Comparison of ENCODE assay signal across 8 mouse cellular contexts in genomic region chr7:27837896-27838295, GRCm38 (mm10). TPM values are rescaled to one million over a fixed set of nuclear protein-coding genes. Genes with fewer than 3 reads are reported as not detected.
DNase-seq lines count a peak whose midpoint lies in the region; ATAC-seq and TF ChIP-seq lines count a peak whose summit lies in the region.

No protein-coding gene starts in this region.

- H3K4me3 ChIP-seq in gastrocnemius, adult 2 months: peak overlapping the region; percentile 75
- peak overlapping the region; percentile 52 for H3K4me3 ChIP-seq in forebrain, embryonic 13.5 days
- peak overlapping the region; percentile 64 for H3K4me3 ChIP-seq in liver, adult 2 months (ENCODE audit: insufficient read depth, low read depth, low read length)
- peak overlapping the region; percentile 42 for H3K4me3 ChIP-seq in stomach, postnatal 0 days (ENCODE audit: low read depth, low read length)

- WGBS in forebrain, embryonic 13.5 days: 30% methylated on average over 6 of the region's 6 CpGs
- 39% methylated on average over 6 of the region's 6 CpGs for WGBS in liver, adult 2 months
- 17% methylated on average over 6 of the region's 6 CpGs for WGBS in stomach, postnatal 0 days

- peak overlapping the region; percentile 69 for H3K4me2 ChIP-seq in forebrain, embryonic 13.5 days
- peak overlapping the region; percentile 34 for H3K4me2 ChIP-seq in stomach, postnatal 0 days (replicated peaks; ENCODE audit: low read depth)

- H3K9me3 ChIP-seq in forebrain, embryonic 13.5 days (replicated peaks): no peaks in the 10 kb centered on the region
- H3K9me3 ChIP-seq in stomach, postnatal 0 days (ENCODE audit: control insufficient read depth, low read length): no peaks in the 10 kb centered on the region

- peak; percentile 17 for ATAC-seq in CD4-positive, CD25-positive, alpha-beta regulatory T cell, adult 4 months
- peak; percentile 65 for ATAC-seq in forebrain, embryonic 13.5 days
- ATAC-seq in stomach, postnatal 0 days (ENCODE audit: low FRiP score, low TSS enrichment): no peak

- TF ChIP-seq CTCF in gastrocnemius, adult 2 months (IDR thresholded peaks at IDR 0.05): no peak
- TF ChIP-seq CTCF in liver, adult 2 months (IDR thresholded peaks at IDR 0.05; ENCODE audit: low read depth, low read length): no peak
- TF ChIP-seq CTCF in stomach, postnatal 0 days (IDR thresholded peaks at IDR 0.05; ENCODE audit: low read depth): no peak

- peak overlapping the region; percentile 64 for H3K9ac ChIP-seq in forebrain, embryonic 13.5 days
- H3K9ac ChIP-seq in liver, adult 2 months (ENCODE audit: low read depth, low read length): peak overlapping the region; percentile 73
- H3K9ac ChIP-seq in stomach, postnatal 0 days (ENCODE audit: low read length): peak overlapping the region; percentile 56

- no peak for TF ChIP-seq EP300 in stomach, postnatal 0 days (optimal IDR thresholded peaks at IDR 0.05)

- no peaks in the 10 kb centered on the region for H3K27me3 ChIP-seq in forebrain, embryonic 13.5 days
- no peaks in the 10 kb centered on the region for H3K27me3 ChIP-seq in liver, adult 2 months (ENCODE audit: control insufficient read depth, insufficient read depth, low read length)
- H3K27me3 ChIP-seq in stomach, postnatal 0 days (ENCODE audit: control insufficient read depth, insufficient read depth, low read length): no peaks in the 10 kb centered on the region

- H3K4me1 ChIP-seq in forebrain, embryonic 13.5 days: peaks cover 14% of the 10 kb centered on the region
- 0 out of 2 replicates have a peak, but pooled peaks cover 1% of the 10 kb centered on the region for H3K4me1 ChIP-seq in liver, adult 2 months (ENCODE audit: control insufficient read depth, insufficient read depth, low read length)
- no peaks in the 10 kb centered on the region for H3K4me1 ChIP-seq in stomach, postnatal 0 days (replicated peaks; ENCODE audit: control insufficient read depth, insufficient read depth)

- no peak for DNase-seq in gastrocnemius, adult 2 months
- no peak for DNase-seq in gastrocnemius, postnatal 36 days
- no peak for DNase-seq in liver, adult 2 months (ENCODE audit: extremely low read depth, low read depth, low spot score)
- DNase-seq in stomach, postnatal 0 days (ENCODE audit: low spot score): no peak
- no peak for DNase-seq in left cerebral cortex, postnatal 10 days (ENCODE audit: extremely low spot score in 1 of 2, low spot score in 2 of 2)
- DNase-seq in adrenal gland, postnatal 25 days: no peak

- H3K27ac ChIP-seq in gastrocnemius, adult 2 months: peak overlapping the region; percentile 85
- peak overlapping the region; percentile 84 for H3K27ac ChIP-seq in forebrain, embryonic 13.5 days
- H3K27ac ChIP-seq in liver, adult 2 months (replicated peaks; ENCODE audit: insufficient read depth, low read depth, low read length): no peak overlapping the region
- peak overlapping the region; percentile 50; the same call in 1 of the 2 replicates for H3K27ac ChIP-seq in stomach, postnatal 0 days (replicated peaks)

- intact Hi-C loops in gastrocnemius, adult 2 months (cut with DNase I): loop anchor here (2.0 to 10.0 kb wide), 3 partner anchors 23 to 103 kb away; partner anchors contain the start of genes Zfp60 and Zfp974
- intact Hi-C loops in gastrocnemius, postnatal 36 days (cut with DNase I): no loop called here
- intact Hi-C loops in left cerebral cortex, postnatal 10 days (cut with DNase I): no loop called here

- H3K79me2 ChIP-seq in liver, adult 2 months (ENCODE audit: control insufficient read depth, insufficient read depth, low read length): no peaks in the 10 kb centered on the region

- TF ChIP-seq POLR2A in liver, adult 2 months (IDR thresholded peaks at IDR 0.05; ENCODE audit: extremely low read depth, insufficient read depth, low read length): no peak

- no peaks in the 10 kb centered on the region for H3K36me3 ChIP-seq in forebrain, embryonic 13.5 days (ENCODE audit: poor library complexity, severe bottlenecking)
- no peaks in the 10 kb centered on the region for H3K36me3 ChIP-seq in liver, adult 2 months (ENCODE audit: control insufficient read depth, insufficient read depth, low read length)
- H3K36me3 ChIP-seq in stomach, postnatal 0 days (ENCODE audit: control insufficient read depth, insufficient read depth, low read length): no peaks in the 10 kb centered on the region

RNA-seq across cellular contexts. Expression of gene Zfp59, which starts 0.5 kb away (rescaled TPM):
- total RNA-seq in gastrocnemius, adult 2 months (2021): 1 to 10 TPM; 2.3 to 2.7 TPM
- total RNA-seq in gastrocnemius, postnatal 36 days (2021): 1 to 10 TPM; 1.7 to 2.7 TPM
- polyA plus RNA-seq in CD4-positive, CD25-positive, alpha-beta regulatory T cell, adult 4 months (2017; shearing (Covaris generic)): 1 to 10 TPM; 6.6 to 7.3 TPM
- 10.1 and 11.1 TPM in 2 replicates for polyA plus RNA-seq in forebrain, embryonic 13.5 days (2015; fragmentation: Nextera tagmentation; extraction: Ambion mirVana)
- total RNA-seq in liver, adult 2 months (2014; rRNA removed): 2.5 TPM in 2 replicates
- 0.27 and 0.31 TPM in 2 replicates for polyA plus RNA-seq in liver, adult 2 months (2012; rRNA removed)
- polyA plus RNA-seq in stomach, postnatal 0 days (2015; fragmentation: Nextera tagmentation; extraction: Ambion mirVana): 2.8 and 3.0 TPM in 2 replicates
- 1 to 10 TPM; 4.0 to 4.6 TPM for total RNA-seq in left cerebral cortex, postnatal 10 days (2021)
- 4.2 TPM in 2 replicates for total RNA-seq in adrenal gland, postnatal 25 days (2021)

RNA-seq across cellular contexts. Expression of gene Zfp607a, which starts 19.4 kb away (rescaled TPM):
- 1 to 10 TPM; 2.1 to 2.3 TPM for total RNA-seq in gastrocnemius, adult 2 months (2021)
- total RNA-seq in gastrocnemius, postnatal 36 days (2021): 1 to 10 TPM; 1.7 to 3.2 TPM
- 1 to 10 TPM; 7.5 to 9.0 TPM for polyA plus RNA-seq in CD4-positive, CD25-positive, alpha-beta regulatory T cell, adult 4 months (2017; shearing (Covaris generic))
- 2.3 and 2.4 TPM in 2 replicates for polyA plus RNA-seq in forebrain, embryonic 13.5 days (2015; fragmentation: Nextera tagmentation; extraction: Ambion mirVana)
- total RNA-seq in liver, adult 2 months (2014; rRNA removed): 1.9 and 2.6 TPM in 2 replicates
- polyA plus RNA-seq in liver, adult 2 months (2012; rRNA removed): 0.30 and 0.33 TPM in 2 replicates
- 1.4 and 1.6 TPM in 2 replicates for polyA plus RNA-seq in stomach, postnatal 0 days (2015; fragmentation: Nextera tagmentation; extraction: Ambion mirVana)
- total RNA-seq in left cerebral cortex, postnatal 10 days (2021): 1 to 10 TPM; 2.5 to 3.1 TPM
- total RNA-seq in adrenal gland, postnatal 25 days (2021): 7.2 and 8.0 TPM in 2 replicates

RNA-seq across cellular contexts. Expression of gene Zfp626, which starts 30.9 kb away (rescaled TPM):
- 1 to 10 TPM; 4.0 to 5.0 TPM for total RNA-seq in gastrocnemius, adult 2 months (2021)
- 1 to 10 TPM; 3.4 to 3.5 TPM for total RNA-seq in gastrocnemius, postnatal 36 days (2021)
- polyA plus RNA-seq in CD4-positive, CD25-positive, alpha-beta regulatory T cell, adult 4 months (2017; shearing (Covaris generic)): 10 to 100 TPM in 1 of 2 experiments, 1 to 10 TPM in 1; 6.1 to 11.8 TPM
- polyA plus RNA-seq in forebrain, embryonic 13.5 days (2015; fragmentation: Nextera tagmentation; extraction: Ambion mirVana): 2.9 and 3.2 TPM in 2 replicates
- total RNA-seq in liver, adult 2 months (2014; rRNA removed): 3.2 and 3.4 TPM in 2 replicates
- 0.26 and 0.35 TPM in 2 replicates for polyA plus RNA-seq in liver, adult 2 months (2012; rRNA removed)
- polyA plus RNA-seq in stomach, postnatal 0 days (2015; fragmentation: Nextera tagmentation; extraction: Ambion mirVana): 1.3 and 1.6 TPM in 2 replicates
- total RNA-seq in left cerebral cortex, postnatal 10 days (2021): 1 to 10 TPM; 6.4 to 8.3 TPM
- 6.0 and 10.8 TPM in 2 replicates for total RNA-seq in adrenal gland, postnatal 25 days (2021)
